Mouse (Mus musculus): ENCODE data around the gene Rcn3.

- TF ChIP-seq CTCF (IDR thresholded peaks at IDR 0.05; ENCODE audit: control insufficient read depth, insufficient read depth, insufficient read length) (no peak), MYOG (IDR thresholded peaks at IDR 0.05; ENCODE audit: control insufficient read depth, extremely low read depth, insufficient read length) (no peak), MAX (IDR thresholded peaks at IDR 0.05) (no peak)
Measured at GRCm38 (mm10) chr7:45058607-45059571, 33.1 kb downstream of the Rcn3 start.
